Mouse (Mus musculus): ENCODE results near the gene Pzp. TPM values are rescaled to one million over a fixed set of nuclear protein-coding genes. Genes with fewer than 3 reads are reported as not detected.

Gene Pzp
- 0.43 TPM in 1 of 2 replicates, not detected in the other for polyA plus RNA-seq (2015; fragmentation: Nextera tagmentation; extraction: Ambion mirVana)

DNA sequence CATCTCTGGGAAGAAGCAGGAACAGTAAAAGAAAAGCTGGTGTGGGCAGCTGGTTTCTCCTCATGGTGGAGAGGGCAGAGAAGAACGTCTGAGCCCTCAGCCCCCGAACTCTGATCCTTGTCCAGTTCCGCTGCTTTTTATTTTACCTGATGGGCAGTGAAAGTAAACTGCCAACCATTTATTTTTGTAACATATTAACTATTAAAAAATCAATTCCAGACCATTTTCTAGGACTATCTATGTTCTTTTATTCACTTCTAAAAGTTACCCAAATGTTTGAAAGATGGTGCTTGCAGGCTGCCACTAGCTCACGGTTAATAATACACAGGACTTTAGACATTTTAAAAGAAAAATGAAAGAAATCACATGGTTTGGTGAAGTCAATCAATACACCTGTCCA lies at the start of gene Pzp:
TSS of gene Pzp (minus strand) at position 120 of the 400 bp plus-strand sequence.
- Histone ChIP-seq H3K27me3 (no peaks in the 10 kb centered on the region), H3K4me3 (no peak within 1 kb of the TSS), H3K9me3 (replicated peaks) (no peaks in the 10 kb centered on the region), H3K27ac (no peak within 1 kb of the TSS), H3K36me3 (ENCODE audit: poor library complexity, severe bottlenecking) (no peaks in the 10 kb centered on the region), H3K4me2 (no peak within 1 kb of the TSS), H3K4me1 (no peaks in the 10 kb centered on the region), H3K9ac (no peak within 1 kb of the TSS)
- 89% methylated on average over 4 of the region's 4 CpGs for WGBS
- ATAC-seq, result no peak

DNA sequence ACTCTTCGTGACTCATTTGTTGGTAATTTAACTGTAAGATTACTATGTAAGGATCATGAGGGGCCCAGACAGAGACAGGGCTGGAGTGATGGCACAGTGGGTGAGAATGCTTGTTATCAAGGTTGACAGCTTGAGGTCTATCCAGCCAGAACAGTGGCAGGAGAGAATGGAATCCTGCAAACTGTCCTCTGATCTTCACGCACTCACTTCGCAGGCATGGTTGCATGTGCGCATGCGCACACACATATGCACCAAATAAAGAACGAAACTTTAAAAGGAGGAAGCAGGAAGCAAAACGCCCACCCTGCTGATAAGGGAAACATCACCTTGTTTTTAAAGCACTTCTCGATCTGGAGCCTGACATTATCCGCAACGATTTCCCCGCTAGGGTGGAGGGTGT lies 40.1 kb upstream of the Pzp start:
- Histone ChIP-seq H3K9me3 (replicated peaks) (no peaks in the 10 kb centered on the region), H3K4me1 (no peaks in the 10 kb centered on the region), H3K9ac (no peak overlapping the region), H3K4me2 (no peak overlapping the region), H3K27me3 (no peaks in the 10 kb centered on the region), H3K27ac (no peak overlapping the region), H3K4me3 (no peak overlapping the region), H3K36me3 (ENCODE audit: poor library complexity, severe bottlenecking) (no peaks in the 10 kb centered on the region)
- WGBS, result 93% methylated on average over 11 of the region's 11 CpGs
- ATAC-seq, result no peak

DNA sequence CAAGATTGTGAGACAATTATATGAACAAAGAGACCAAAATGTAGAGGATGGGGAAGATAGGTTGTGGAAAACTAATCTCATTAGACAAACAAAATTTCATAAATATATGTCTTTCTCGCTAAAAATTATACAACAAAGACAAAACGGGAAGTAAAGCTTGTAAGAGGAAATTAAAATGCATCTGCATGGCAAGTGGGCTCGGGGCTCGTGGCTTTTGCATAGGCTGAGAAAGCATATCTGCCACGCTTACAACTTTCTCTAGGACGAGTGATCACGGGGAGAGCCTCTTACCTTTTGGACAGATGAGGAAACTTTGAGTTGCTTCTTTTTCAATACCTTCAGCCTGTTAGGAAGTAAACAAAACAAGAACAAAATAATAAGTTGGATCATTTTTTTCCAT lies 27.5 kb upstream of the Pzp start:
- Histone ChIP-seq H3K9ac (no peak overlapping the region), H3K27me3 (no peaks in the 10 kb centered on the region), H3K36me3 (ENCODE audit: poor library complexity, severe bottlenecking) (no peaks in the 10 kb centered on the region), H3K9me3 (replicated peaks) (no peaks in the 10 kb centered on the region), H3K4me3 (no peak overlapping the region), H3K4me2 (no peak overlapping the region), H3K4me1 (no peaks in the 10 kb centered on the region), H3K27ac (no peak overlapping the region)
- WGBS, result 91% methylated on average over 7 of the region's 7 CpGs
- no peak for ATAC-seq

DNA sequence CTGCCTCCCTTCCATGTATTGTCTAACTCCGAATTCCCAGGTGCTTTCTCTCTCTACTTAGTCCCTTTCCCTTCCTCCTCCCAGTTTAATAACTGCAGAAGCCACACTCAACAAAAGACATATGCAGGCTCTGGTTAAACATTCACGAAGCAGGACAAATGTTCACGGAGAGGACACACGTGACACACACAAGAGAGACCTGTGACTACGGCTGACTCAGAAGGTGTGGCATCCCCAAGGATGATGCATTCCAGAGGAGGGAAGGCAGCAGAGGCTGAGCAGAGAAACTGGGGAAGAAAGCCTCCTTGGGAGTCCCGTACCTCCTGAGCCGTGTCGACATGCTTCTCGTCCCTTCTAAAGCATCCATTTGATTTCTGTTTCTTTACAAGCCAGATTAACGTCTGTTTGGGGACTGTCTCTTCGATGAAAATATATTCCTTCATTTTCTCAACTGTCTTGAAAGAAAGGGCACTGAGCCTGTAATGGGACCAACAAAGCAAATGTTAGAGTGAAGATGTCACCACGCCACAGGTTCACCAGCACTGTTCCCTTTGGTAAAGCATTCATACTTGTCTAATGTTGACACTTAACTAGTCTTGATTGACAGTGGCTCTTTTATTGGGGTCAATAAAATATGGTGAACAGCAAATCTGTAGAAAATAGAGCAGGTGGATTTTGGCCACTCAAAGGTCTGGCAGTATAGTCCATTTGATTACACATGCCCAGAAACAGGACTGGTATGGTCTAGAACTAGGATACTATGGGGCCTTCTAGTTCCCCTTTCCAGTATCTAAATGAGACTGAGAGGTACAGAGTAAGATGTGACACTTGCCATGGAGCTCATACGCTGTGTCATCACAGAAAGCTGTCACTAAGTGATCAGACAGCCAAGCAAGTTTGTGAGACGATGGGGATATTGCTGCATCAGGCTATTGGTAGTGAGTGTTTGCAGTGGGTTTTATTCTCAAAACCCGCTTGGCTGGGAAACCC lies 23.2 kb upstream of the Pzp start:
- H3K4me2 ChIP-seq, result no peak overlapping the region
- H3K4me3 ChIP-seq, result no peak overlapping the region
- no peaks in the 10 kb centered on the region for H3K27me3 ChIP-seq
- H3K4me1 ChIP-seq, result no peaks in the 10 kb centered on the region
- H3K36me3 ChIP-seq (ENCODE audit: poor library complexity, severe bottlenecking), result no peaks in the 10 kb centered on the region
- H3K9ac ChIP-seq, result no peak overlapping the region
- no peaks in the 10 kb centered on the region for H3K9me3 ChIP-seq (replicated peaks)
- 81% methylated on average over 15 of the region's 15 CpGs for WGBS
- ATAC-seq, result no peak
- no peak overlapping the region for H3K27ac ChIP-seq

DNA sequence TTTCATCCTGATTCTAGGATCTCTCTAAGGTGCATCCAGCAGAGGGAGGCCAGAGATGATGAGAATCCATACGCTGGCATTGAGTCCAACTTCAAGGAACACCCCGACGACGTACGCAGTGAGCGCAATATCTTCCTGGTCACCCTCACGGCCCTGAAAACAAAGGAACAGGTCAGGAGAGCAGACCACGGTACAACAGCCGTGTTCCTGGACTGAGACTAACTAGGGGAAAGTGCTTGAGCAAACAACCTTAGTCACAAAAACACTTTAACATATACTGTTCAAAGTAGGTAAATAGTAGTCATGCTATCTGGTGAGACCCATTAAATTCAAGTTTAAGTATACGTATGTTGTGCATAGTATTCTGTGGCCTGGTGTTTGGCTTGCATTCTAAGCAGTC lies 22.0 kb upstream of the Pzp start:
- no peaks in the 10 kb centered on the region for H3K9me3 ChIP-seq (replicated peaks)
- no peak overlapping the region for H3K4me3 ChIP-seq
- no peak overlapping the region for H3K4me2 ChIP-seq
- H3K36me3 ChIP-seq (ENCODE audit: poor library complexity, severe bottlenecking), result no peaks in the 10 kb centered on the region
- H3K4me1 ChIP-seq, result no peaks in the 10 kb centered on the region
- WGBS, result 88% methylated on average over 10 of the region's 10 CpGs
- H3K9ac ChIP-seq, result no peak overlapping the region
- ATAC-seq, result no peak
- H3K27ac ChIP-seq, result no peak overlapping the region
- no peaks in the 10 kb centered on the region for H3K27me3 ChIP-seq

DNA sequence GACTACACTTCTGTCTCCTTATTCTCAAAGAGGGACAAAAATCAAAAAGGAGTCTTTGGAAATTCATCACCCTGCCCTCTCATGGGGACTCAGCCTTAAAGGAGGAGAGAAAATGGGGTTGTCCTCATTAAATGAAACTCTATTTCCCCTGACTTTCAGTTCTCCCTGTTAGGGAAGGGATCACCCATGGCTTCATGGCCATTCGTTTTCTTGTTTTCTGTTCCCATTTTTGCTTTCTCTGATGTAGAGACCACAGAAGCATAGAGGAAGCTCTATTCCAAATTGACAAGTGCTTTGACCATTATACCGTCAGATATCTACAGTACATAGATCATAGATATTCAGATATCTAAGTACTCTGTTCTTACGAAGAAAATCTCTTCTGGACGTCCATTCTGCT lies 18.9 kb upstream of the Pzp start:
- Histone ChIP-seq H3K4me2 (no peak overlapping the region), H3K9ac (no peak overlapping the region), H3K27me3 (no peaks in the 10 kb centered on the region), H3K4me1 (no peaks in the 10 kb centered on the region), H3K9me3 (replicated peaks) (no peaks in the 10 kb centered on the region), H3K4me3 (no peak overlapping the region), H3K36me3 (ENCODE audit: poor library complexity, severe bottlenecking) (no peaks in the 10 kb centered on the region), H3K27ac (no peak overlapping the region)
- no peak for ATAC-seq
- WGBS, result 87% methylated on average over 4 of the region's 4 CpGs

DNA sequence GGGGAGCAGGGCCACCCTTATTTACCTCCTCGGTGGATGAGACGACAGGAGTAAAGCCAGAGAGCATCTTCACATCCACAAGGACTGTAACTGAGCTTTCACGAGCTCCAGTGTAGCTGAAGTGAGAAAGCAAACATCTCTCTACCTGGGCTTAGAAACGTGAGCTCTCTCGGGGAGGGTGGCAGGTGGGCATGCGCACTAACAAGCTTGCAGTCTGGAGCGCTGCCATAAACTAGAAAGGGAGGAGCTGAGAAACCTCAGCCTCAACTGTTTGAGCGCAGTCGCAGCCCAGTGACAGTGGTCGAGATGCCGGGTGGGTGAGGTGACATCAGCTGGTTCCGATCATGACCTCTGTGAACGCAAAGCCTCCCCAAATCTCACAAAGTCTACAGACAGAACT lies 16.7 kb upstream of the Pzp start:
- no peak overlapping the region for H3K9ac ChIP-seq
- H3K27ac ChIP-seq, result no peak overlapping the region
- H3K27me3 ChIP-seq, result no peaks in the 10 kb centered on the region
- H3K9me3 ChIP-seq (replicated peaks), result no peaks in the 10 kb centered on the region
- H3K4me2 ChIP-seq, result no peak overlapping the region
- no peak overlapping the region for H3K4me3 ChIP-seq
- H3K36me3 ChIP-seq (ENCODE audit: poor library complexity, severe bottlenecking), result no peaks in the 10 kb centered on the region
- 79% methylated on average over 13 of the region's 13 CpGs for WGBS
- H3K4me1 ChIP-seq, result no peaks in the 10 kb centered on the region
- ATAC-seq, result no peak

DNA sequence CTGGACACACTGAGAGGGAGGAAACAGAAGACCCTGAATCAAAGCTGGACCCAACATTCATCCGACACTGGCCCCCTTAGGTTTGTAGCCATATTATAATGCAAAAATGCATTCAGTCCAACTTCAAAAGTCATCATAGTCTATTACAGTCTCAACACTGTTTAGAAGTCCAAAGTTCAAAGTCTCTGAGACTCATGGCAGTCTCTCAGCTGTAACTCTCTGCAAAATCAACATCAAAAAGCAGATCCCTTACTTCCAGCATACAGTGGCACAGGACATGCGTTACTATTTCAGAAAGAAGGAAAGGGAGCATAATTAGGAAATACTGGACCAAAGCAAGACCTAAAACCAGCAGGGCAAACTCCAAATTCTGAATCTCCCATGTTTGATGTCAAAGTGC lies 8.7 kb upstream of the Pzp start:
- Histone ChIP-seq H3K27me3 (no peaks in the 10 kb centered on the region), H3K36me3 (ENCODE audit: poor library complexity, severe bottlenecking) (no peaks in the 10 kb centered on the region), H3K9ac (no peak overlapping the region), H3K4me2 (no peak overlapping the region), H3K4me3 (no peak overlapping the region), H3K4me1 (no peaks in the 10 kb centered on the region), H3K9me3 (replicated peaks) (no peaks in the 10 kb centered on the region), H3K27ac (no peak overlapping the region)
- 95% methylated on average over 2 of the region's 2 CpGs for WGBS
- ATAC-seq, result no peak

DNA sequence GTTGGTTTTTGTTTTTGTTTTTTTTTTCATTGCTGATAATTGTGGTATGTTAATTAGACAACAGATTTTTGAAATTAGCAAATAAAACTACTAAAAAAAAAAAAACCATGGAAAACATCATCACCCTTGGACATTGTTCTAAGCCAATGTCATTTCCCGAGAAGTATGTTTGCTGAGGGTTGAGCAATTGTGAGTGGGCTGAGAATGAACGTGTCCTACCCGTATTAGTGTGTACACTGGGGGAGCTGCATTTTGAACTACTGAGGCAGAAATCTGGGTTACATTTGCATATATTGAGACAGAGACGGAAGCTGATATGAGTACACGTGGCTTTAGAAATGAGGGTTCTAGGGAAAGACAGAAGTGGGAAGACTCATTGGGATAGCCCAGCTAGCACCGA lies 6.8 kb upstream of the Pzp start:
- Histone ChIP-seq H3K4me3 (no peak overlapping the region), H3K9me3 (replicated peaks) (no peaks in the 10 kb centered on the region)
- 90% methylated on average over 6 of the region's 6 CpGs for WGBS

DNA sequence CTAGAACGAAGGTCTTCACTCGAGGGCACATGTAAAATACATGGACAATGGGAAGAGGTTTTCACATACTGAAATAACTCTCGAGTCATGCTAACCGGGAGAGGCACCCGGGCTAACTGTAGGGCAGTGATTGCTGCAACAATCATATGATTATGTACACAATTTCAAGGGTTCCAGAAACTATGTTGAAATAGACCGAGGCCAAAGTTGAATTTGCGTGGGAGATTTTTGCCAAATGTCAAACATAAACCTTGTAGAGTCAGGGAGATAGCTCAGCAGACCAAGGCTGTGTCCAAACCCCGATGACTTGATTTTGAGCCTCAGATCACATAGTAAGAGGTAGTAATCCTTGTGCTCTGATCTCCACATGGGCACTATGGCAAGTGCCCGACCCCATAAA lies 6.2 kb upstream of the Pzp start:
- no peaks in the 10 kb centered on the region for H3K36me3 ChIP-seq (ENCODE audit: poor library complexity, severe bottlenecking)
- no peaks in the 10 kb centered on the region for H3K9me3 ChIP-seq (replicated peaks)
- H3K27me3 ChIP-seq, result no peaks in the 10 kb centered on the region
- H3K4me1 ChIP-seq, result no peaks in the 10 kb centered on the region
- no peak overlapping the region for H3K27ac ChIP-seq
- no peak for ATAC-seq
- H3K4me3 ChIP-seq, result no peak overlapping the region
- WGBS, result 88% methylated on average over 9 of the region's 9 CpGs
- H3K9ac ChIP-seq, result no peak overlapping the region
- H3K4me2 ChIP-seq, result no peak overlapping the region

More for the DNA sequence above, 6.8 kb upstream of the Pzp start:
- H3K4me1 ChIP-seq, result no peaks in the 10 kb centered on the region
- no peak overlapping the region for H3K27ac ChIP-seq
- no peak overlapping the region for H3K9ac ChIP-seq
- H3K27me3 ChIP-seq, result no peaks in the 10 kb centered on the region
- ATAC-seq, result no peak
- H3K4me2 ChIP-seq, result no peak overlapping the region
- H3K36me3 ChIP-seq (ENCODE audit: poor library complexity, severe bottlenecking), result no peaks in the 10 kb centered on the region

DNA sequence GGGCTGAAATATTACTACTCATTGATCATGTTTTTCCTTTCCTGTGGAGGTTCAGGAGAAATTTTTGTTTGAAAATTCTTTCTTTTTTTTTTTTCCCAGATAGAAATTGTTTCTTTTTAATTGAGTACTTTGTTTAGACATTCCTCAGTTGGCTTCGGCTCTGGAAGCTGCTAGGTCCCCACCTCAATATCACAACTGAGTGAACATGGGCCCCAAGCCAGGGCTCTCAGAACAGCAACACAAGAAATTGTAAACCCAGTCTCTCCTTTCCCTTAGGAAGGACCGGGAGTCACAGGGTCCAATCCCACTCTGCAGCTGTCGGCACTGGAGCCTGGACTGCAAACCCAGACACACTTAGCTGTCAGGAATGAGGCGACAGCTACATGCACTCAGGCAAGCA lies 2.0 kb upstream of the Pzp start:
- no peak overlapping the region for H3K4me2 ChIP-seq
- ATAC-seq, result no peak
- 85% methylated on average over 4 of the region's 4 CpGs for WGBS
- H3K4me3 ChIP-seq, result no peak overlapping the region
- H3K9me3 ChIP-seq (replicated peaks), result no peaks in the 10 kb centered on the region
- H3K4me1 ChIP-seq, result no peaks in the 10 kb centered on the region
- no peak overlapping the region for H3K27ac ChIP-seq
- H3K9ac ChIP-seq, result no peak overlapping the region
- H3K27me3 ChIP-seq, result no peaks in the 10 kb centered on the region
- no peaks in the 10 kb centered on the region for H3K36me3 ChIP-seq (ENCODE audit: poor library complexity, severe bottlenecking)

DNA sequence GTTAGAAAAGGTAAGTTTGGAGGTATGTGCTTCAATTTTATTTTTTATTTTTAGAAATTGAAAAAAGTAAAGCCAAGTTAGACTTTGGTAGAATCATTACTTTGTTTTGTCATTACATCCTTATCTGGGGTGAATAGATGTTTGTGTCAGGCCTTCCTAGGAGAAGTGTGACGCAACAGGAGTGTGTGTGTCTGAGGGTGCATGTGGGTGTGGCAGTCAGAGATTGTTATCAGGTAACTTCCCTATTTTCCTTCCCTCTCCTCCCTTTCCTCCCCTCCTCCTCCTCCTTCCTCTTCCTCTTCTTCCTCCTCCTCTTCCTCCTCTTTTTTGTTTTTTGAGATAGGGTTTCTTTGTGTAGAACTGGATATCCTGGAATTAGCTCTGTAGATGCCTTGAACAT lies 590 bp upstream of the Pzp start:
- Histone ChIP-seq H3K4me3 (no peak overlapping the region), H3K4me2 (no peak overlapping the region), H3K9me3 (replicated peaks) (no peaks in the 10 kb centered on the region), H3K36me3 (ENCODE audit: poor library complexity, severe bottlenecking) (no peaks in the 10 kb centered on the region), H3K4me1 (no peaks in the 10 kb centered on the region), H3K27ac (no peak overlapping the region), H3K9ac (no peak overlapping the region), H3K27me3 (no peaks in the 10 kb centered on the region)
- WGBS, result 83% methylated on average over 1 of the region's 1 CpGs
- ATAC-seq, result no peak

DNA sequence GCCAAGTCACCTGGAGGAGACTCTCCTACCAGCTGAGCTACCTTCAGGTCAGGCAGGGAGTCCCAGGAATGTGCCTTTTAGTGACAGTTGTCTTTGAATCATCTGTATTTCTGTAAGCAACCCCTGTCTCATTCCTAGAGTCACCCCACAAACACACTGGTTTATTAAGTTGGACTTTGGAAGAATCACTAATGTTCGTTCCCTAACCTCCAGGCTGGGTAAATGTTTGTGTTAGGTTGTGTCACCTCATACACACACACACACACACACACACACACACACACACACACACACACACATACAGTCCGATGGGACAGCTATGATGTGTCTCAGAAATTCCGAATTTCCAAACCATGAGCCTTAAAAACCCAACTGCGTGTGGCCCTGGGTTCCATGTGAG lies 719 bp downstream of the Pzp start:
- H3K4me1 ChIP-seq, result no peaks in the 10 kb centered on the region
- no peaks in the 10 kb centered on the region for H3K36me3 ChIP-seq (ENCODE audit: poor library complexity, severe bottlenecking)
- no peak overlapping the region for H3K4me3 ChIP-seq
- no peaks in the 10 kb centered on the region for H3K9me3 ChIP-seq (replicated peaks)
- H3K27me3 ChIP-seq, result no peaks in the 10 kb centered on the region
- ATAC-seq, result no peak
- H3K9ac ChIP-seq, result no peak overlapping the region
- 91% methylated on average over 4 of the region's 4 CpGs for WGBS
- H3K4me2 ChIP-seq, result no peak overlapping the region
- no peak overlapping the region for H3K27ac ChIP-seq
